Mouse (Mus musculus): ENCODE measurements around the gene Pacrg. TPM values are rescaled to one million over a fixed set of nuclear protein-coding genes. Genes with fewer than 3 reads are reported as not detected.

The Pacrg gene
- total RNA-seq, 2 experiments from 2014 or later = 19.3 to 22.0 TPM

- DNase-seq (ENCODE audit: extremely low spot score in 1 of 2, low spot score in 1 of 2) = no peak
Measured at GRCm38 (mm10) chr17:10464700-10465099, 375.4 kb downstream of the Pacrg start.

GRCm38 (mm10) chr17:10463626-10464025 lies 376.5 kb downstream of the Pacrg start:
- no peak for DNase-seq (ENCODE audit: extremely low spot score in 1 of 2, low spot score in 1 of 2)

- DNase-seq (ENCODE audit: extremely low spot score in 1 of 2, low spot score in 1 of 2) = no peak
Measured at GRCm38 (mm10) chr17:10460916-10461315, 379.2 kb downstream of the Pacrg start.

- no peak for DNase-seq (ENCODE audit: extremely low spot score in 1 of 2, low spot score in 1 of 2)
Measured at GRCm38 (mm10) chr17:10458743-10459142, 381.4 kb downstream of the Pacrg start.

- DNase-seq (ENCODE audit: extremely low spot score in 1 of 2, low spot score in 1 of 2) = no peak
Measured at GRCm38 (mm10) chr17:10456409-10456808, 383.7 kb downstream of the Pacrg start.

GRCm38 (mm10) chr17:10455961-10456360 lies 384.1 kb downstream of the Pacrg start:
- no peak for DNase-seq (ENCODE audit: extremely low spot score in 1 of 2, low spot score in 1 of 2)

- DNase-seq (ENCODE audit: extremely low spot score in 1 of 2, low spot score in 1 of 2) = no peak
Measured at GRCm38 (mm10) chr17:10454406-10454805, 385.7 kb downstream of the Pacrg start.

GRCm38 (mm10) chr17:10452801-10453200 lies 387.3 kb downstream of the Pacrg start:
- DNase-seq (ENCODE audit: extremely low spot score in 1 of 2, low spot score in 1 of 2) = no peak

- no peak for DNase-seq (ENCODE audit: extremely low spot score in 1 of 2, low spot score in 1 of 2)
Measured at GRCm38 (mm10) chr17:10451306-10452077, 388.6 kb downstream of the Pacrg start.

- no peak for DNase-seq (ENCODE audit: extremely low spot score in 1 of 2, low spot score in 1 of 2)
Measured at GRCm38 (mm10) chr17:10449800-10450299, 390.3 kb downstream of the Pacrg start.

- no peak for DNase-seq (ENCODE audit: extremely low spot score in 1 of 2, low spot score in 1 of 2)
Measured at GRCm38 (mm10) chr17:10448417-10448816, 391.7 kb downstream of the Pacrg start.

GRCm38 (mm10) chr17:10441501-10442111 lies 398.5 kb downstream of the Pacrg start:
- DNase-seq (ENCODE audit: extremely low spot score in 1 of 2, low spot score in 1 of 2) = no peak

- DNase-seq (ENCODE audit: extremely low spot score in 1 of 2, low spot score in 1 of 2) = no peak
Measured at GRCm38 (mm10) chr17:10440961-10441360, 399.1 kb downstream of the Pacrg start.

- DNase-seq (ENCODE audit: extremely low spot score in 1 of 2, low spot score in 1 of 2) = no peak
Measured at GRCm38 (mm10) chr17:10439815-10440214, 400.3 kb downstream of the Pacrg start.

GRCm38 (mm10) chr17:10434867-10435266 lies 405.2 kb downstream of the Pacrg start:
- no peak for DNase-seq (ENCODE audit: extremely low spot score in 1 of 2, low spot score in 1 of 2)

- DNase-seq (ENCODE audit: extremely low spot score in 1 of 2, low spot score in 1 of 2) = no peak
Measured at GRCm38 (mm10) chr17:10432525-10433180, 407.5 kb downstream of the Pacrg start.

- DNase-seq (ENCODE audit: extremely low spot score in 1 of 2, low spot score in 1 of 2) = no peak
Measured at GRCm38 (mm10) chr17:10431849-10432524, 408.1 kb downstream of the Pacrg start.

- no peak for DNase-seq (ENCODE audit: extremely low spot score in 1 of 2, low spot score in 1 of 2)
Measured at GRCm38 (mm10) chr17:10430831-10431230, 409.3 kb downstream of the Pacrg start.

GRCm38 (mm10) chr17:10429406-10429805 lies 410.7 kb downstream of the Pacrg start:
- no peak for DNase-seq (ENCODE audit: extremely low spot score in 1 of 2, low spot score in 1 of 2)

GRCm38 (mm10) chr17:10425311-10425710 lies 414.8 kb downstream of the Pacrg start:
- DNase-seq (ENCODE audit: extremely low spot score in 1 of 2, low spot score in 1 of 2) = no peak

All from layer of hippocampus, postnatal 25 days (tissue).